Mouse (Mus musculus): ENCODE results near the gene Dnm3.
A peak's percentile ranks its signal among the peaks of the same experiment; 100 is the strongest.

The Dnm3 gene

GRCm38 (mm10) chr1:161999882-162000371 is 477.9 kb downstream of the Dnm3 start:
- DNase-seq (ENCODE audit: extremely low spot score, low spot score): peak; percentile 69

- DNase-seq (ENCODE audit: extremely low spot score, low spot score): no peak
These were observed 478.5 kb downstream of the Dnm3 start for GRCm38 (mm10) chr1:161999338-161999737.

GRCm38 (mm10) chr1:161998781-161999180 is 479.1 kb downstream of the Dnm3 start:
- no peak for DNase-seq (ENCODE audit: extremely low spot score, low spot score)

GRCm38 (mm10) chr1:161992389-161992788 is 485.4 kb downstream of the Dnm3 start:
- no peak for DNase-seq (ENCODE audit: extremely low spot score, low spot score)

- DNase-seq (ENCODE audit: extremely low spot score, low spot score): no peak
These were observed 486.0 kb downstream of the Dnm3 start for GRCm38 (mm10) chr1:161991846-161992245.

- DNase-seq (ENCODE audit: extremely low spot score, low spot score): no peak
These were observed 486.9 kb downstream of the Dnm3 start for GRCm38 (mm10) chr1:161990684-161991578.

- DNase-seq (ENCODE audit: extremely low spot score, low spot score): no peak
These were observed 493.8 kb downstream of the Dnm3 start for GRCm38 (mm10) chr1:161983979-161984566.

GRCm38 (mm10) chr1:161983451-161983850 is 494.4 kb downstream of the Dnm3 start:
- no peak for DNase-seq (ENCODE audit: extremely low spot score, low spot score)

GRCm38 (mm10) chr1:161980626-161981298 is 497.1 kb downstream of the Dnm3 start:
- no peak for DNase-seq (ENCODE audit: extremely low spot score, low spot score)

GRCm38 (mm10) chr1:161980046-161980445 is 497.8 kb downstream of the Dnm3 start:
- no peak for DNase-seq (ENCODE audit: extremely low spot score, low spot score)

GRCm38 (mm10) chr1:161979536-161979935 is 498.3 kb downstream of the Dnm3 start, which contains the start of gene 4930558K02Rik:
TSS of gene 4930558K02Rik (minus strand) at chr1:161979636.
- DNase-seq (ENCODE audit: extremely low spot score, low spot score): no peak

- no peak for DNase-seq (ENCODE audit: extremely low spot score, low spot score)
These were observed 499.6 kb downstream of the Dnm3 start for GRCm38 (mm10) chr1:161978173-161978700.

- no peak for DNase-seq (ENCODE audit: extremely low spot score, low spot score)
These were observed 500.5 kb downstream of the Dnm3 start for GRCm38 (mm10) chr1:161977331-161977730.

GRCm38 (mm10) chr1:161976255-161977182 is 501.3 kb downstream of the Dnm3 start:
- peak; percentile 76 for DNase-seq (ENCODE audit: extremely low spot score, low spot score)

GRCm38 (mm10) chr1:161972233-161972632 is 505.6 kb downstream of the Dnm3 start:
- DNase-seq (ENCODE audit: extremely low spot score, low spot score): no peak

- no peak for DNase-seq (ENCODE audit: extremely low spot score, low spot score)
These were observed 507.0 kb downstream of the Dnm3 start for GRCm38 (mm10) chr1:161970874-161971273.

- DNase-seq (ENCODE audit: extremely low spot score, low spot score): peak; percentile 92
These were observed 509.0 kb downstream of the Dnm3 start, which contains the start of gene Pigc for GRCm38 (mm10) chr1:161968589-161969407. TSS of gene Pigc (plus strand) at chr1:161969186.

GRCm38 (mm10) chr1:161967936-161968335 is 509.9 kb downstream of the Dnm3 start:
- DNase-seq (ENCODE audit: extremely low spot score, low spot score): no peak

Data from neural tube, embryonic 10.5 days (tissue).